Mouse (Mus musculus) liver, embryonic 14.5 days (tissue): ENCODE results near the gene Ptprn2.

ENCODE experiments used
- CTCF ChIP-seq: IDR thresholded peaks from 2 replicates; pipeline ENCODE4 v1.5.1; 2016; ENCODE audit warnings: antibody characterized with exemption, low read depth, control low read depth
- EP300 ChIP-seq: IDR thresholded peaks from 2 replicates; pipeline ENCODE4 v1.6.1; 2016; ENCODE audit warnings: antibody characterized with exemption, low read depth

DNA sequence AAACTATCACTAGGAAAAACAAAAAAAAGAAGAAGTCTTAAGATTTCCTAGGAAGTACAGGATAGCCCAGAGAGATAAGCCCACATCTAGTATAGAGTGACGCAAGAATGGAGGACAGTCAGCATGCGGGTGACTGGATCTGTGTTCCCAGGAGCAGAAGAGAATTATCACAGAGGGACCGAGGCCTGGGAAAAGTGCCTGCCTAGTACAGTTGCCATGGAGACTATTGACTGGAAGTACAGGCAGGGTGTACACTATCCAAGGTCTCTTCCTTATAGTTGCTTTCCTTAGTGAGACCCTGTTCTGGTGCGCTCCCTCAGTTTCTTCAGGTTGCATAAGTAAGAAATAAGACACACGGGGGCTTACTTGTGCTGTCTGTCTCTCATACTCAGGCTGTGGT, 112.2 kb downstream of the Ptprn2 start:
- TF ChIP-seq CTCF: no peak
- TF ChIP-seq EP300: no peak
